Mouse (Mus musculus) forebrain, embryonic 12.5 days (tissue): Measurements from ENCODE around the gene Slc18b1. TPM values are rescaled to one million over a fixed set of nuclear protein-coding genes. Genes with fewer than 3 reads are reported as not detected.

Source experiments
- ATAC-seq: fragments of 200-750 bp; cut with Nextera tagmentation; 2 replicates; pipeline ENCODE4 v1.8.0; 2017; ENCODE audit warnings: moderate TSS enrichment; ENCODE audit not compliant: low FRiP score
- H3K27ac ChIP-seq: fragments of 300-500 bp; sonication (generic); 2 replicates; pipeline ENCODE4 v1.5.1; 2016; ENCODE audit warnings: mild to moderate bottlenecking
- H3K27me3 ChIP-seq: fragments of 300-500 bp; sonication (generic); 2 replicates; pipeline ENCODE4 v1.6.1; 2016; ENCODE audit warnings: mild to moderate bottlenecking
- H3K36me3 ChIP-seq: fragments of 300-500 bp; sonication (generic); replicated peaks from 2 replicates; pipeline ENCODE4 v1.6.1; 2016; ENCODE audit warnings: mild to moderate bottlenecking
- H3K4me1 ChIP-seq: fragments of 300-500 bp; sonication (generic); 2 replicates; pipeline ENCODE4 v1.6.1; 2016
- H3K4me2 ChIP-seq: fragments of 300-500 bp; sonication (generic); 2 replicates; pipeline ENCODE4 v1.6.1; 2016; ENCODE audit warnings: mild to moderate bottlenecking, moderate library complexity
- H3K4me3 ChIP-seq: fragments of 300-500 bp; sonication (generic); replicated peaks from 2 replicates; pipeline ENCODE4 v1.5.1; 2016; ENCODE audit warnings: mild to moderate bottlenecking
- H3K9ac ChIP-seq: fragments of 300-500 bp; sonication (generic); 2 replicates; pipeline ENCODE4 v1.6.1; 2016; ENCODE audit warnings: mild to moderate bottlenecking
- H3K9me3 ChIP-seq: fragments of 300-500 bp; sonication (generic); 2 replicates; pipeline ENCODE4 v1.6.1; 2016
- WGBS: fragments of 180-500 bp; shearing (Covaris S2); methylation state at CpG from one replicate; pipeline ENCODE4 v1.1.7; 2016; 5-methylcytosine and 5-hydroxymethylcytosine counted together
- polyA plus RNA-seq: library from polyadenylated mRNA; unstranded; fragments of >200 nt; fragmentation: Nextera tagmentation; extraction: Ambion mirVana; gene quantifications from 2 replicates; pipeline ENCODE4 v1.2.1, GENCODE M21; 2016

Slc18b1 gene
- polyA plus RNA-seq, 1 experiment from 2014 or later, result 16.6 TPM

DNA sequence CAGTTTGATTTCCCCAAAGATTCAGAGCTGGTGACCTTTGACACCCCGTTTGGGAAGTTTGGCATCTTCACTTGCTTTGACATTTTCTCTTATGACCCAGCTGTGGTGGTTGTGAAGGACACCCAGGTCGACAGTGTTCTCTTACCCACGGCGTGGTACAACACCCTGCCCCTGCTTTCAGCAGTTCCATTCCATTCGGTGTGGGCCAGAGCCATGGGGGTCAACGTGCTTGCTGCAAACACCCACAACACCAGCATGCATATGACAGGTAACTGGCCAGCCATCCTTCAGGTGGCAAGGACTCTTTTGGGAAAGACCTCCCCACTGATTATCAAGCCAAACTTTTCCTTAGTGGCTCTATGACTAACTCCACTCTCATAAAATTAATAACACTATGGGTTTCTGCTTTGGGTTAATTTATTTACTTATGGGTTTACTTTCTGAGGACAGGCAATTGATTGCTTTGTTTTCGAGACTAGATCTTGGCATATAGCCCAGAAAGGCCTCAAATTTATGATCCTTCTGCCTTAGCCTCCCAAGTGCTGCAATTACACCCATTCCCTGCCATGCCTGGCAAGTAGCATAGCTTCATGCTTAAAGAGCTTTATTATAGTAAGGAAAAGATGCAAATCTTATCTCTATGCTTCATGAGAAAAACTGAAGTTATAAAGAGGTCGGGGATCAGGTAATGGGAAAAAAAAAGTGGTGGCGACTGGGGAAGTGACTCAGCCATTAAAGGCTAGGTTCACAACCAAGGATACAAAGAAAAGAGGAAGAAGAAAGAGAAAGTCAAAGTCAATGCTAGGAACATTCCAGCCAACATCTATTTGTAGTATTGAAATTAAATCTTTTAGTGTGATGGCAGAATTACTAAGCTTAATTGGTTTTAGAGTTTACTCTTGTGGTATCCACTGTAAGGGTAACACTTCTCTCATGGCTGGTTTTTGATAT, 67.9 kb downstream of the Slc18b1 start:
- no peaks in the 10 kb centered on the region for H3K36me3 ChIP-seq
- ATAC-seq, result no peak
- no peak overlapping the region for H3K4me2 ChIP-seq
- H3K27ac ChIP-seq, result no peak overlapping the region
- no peak overlapping the region for H3K4me3 ChIP-seq
- WGBS, result 86% methylated on average over 9 of the region's 9 CpGs
- no peak overlapping the region for H3K9ac ChIP-seq
- H3K27me3 ChIP-seq, result no peaks in the 10 kb centered on the region
- H3K4me1 ChIP-seq, result no peaks in the 10 kb centered on the region
- H3K9me3 ChIP-seq, result no peaks in the 10 kb centered on the region

Other genes with a start within 250 kb of the Slc18b1 start
- 117 and 131 TPM in 2 replicates for gene Rps12, start 9.7 kb upstream of the Slc18b1 start, polyA plus RNA-seq
- not detected in 2 replicates for gene Vnn3, start 54.5 kb downstream of the Slc18b1 start, polyA plus RNA-seq
- gene Vnn1, start 97.7 kb downstream of the Slc18b1 start, polyA plus RNA-seq, result 0.63 and 0.65 TPM in 2 replicates
- gene Taar1, start 123.4 kb downstream of the Slc18b1 start, polyA plus RNA-seq, result not detected in 2 replicates
- gene Taar2, start 141.6 kb downstream of the Slc18b1 start, polyA plus RNA-seq, result not detected in 2 replicates
- gene Taar3, start 152.6 kb downstream of the Slc18b1 start, polyA plus RNA-seq, result not detected in 2 replicates
- gene Taar4, start 163.5 kb downstream of the Slc18b1 start, polyA plus RNA-seq, result not detected in 2 replicates
- gene Taar5, start 173.7 kb downstream of the Slc18b1 start, polyA plus RNA-seq, result not detected in 2 replicates
- gene Taar6, start 188.7 kb downstream of the Slc18b1 start, polyA plus RNA-seq, result not detected in 2 replicates
- gene Taar7a, start 196.5 kb downstream of the Slc18b1 start, polyA plus RNA-seq, result not detected in 2 replicates
- gene Taar7b, start 203.0 kb downstream of the Slc18b1 start, polyA plus RNA-seq, result not detected in 2 replicates
- not detected in 2 replicates for gene Taar7d, start 230.2 kb downstream of the Slc18b1 start, polyA plus RNA-seq
- gene Taar7e, start 240.6 kb downstream of the Slc18b1 start, polyA plus RNA-seq, result not detected in 2 replicates